Comparison of ENCODE assay signal across 8 mouse cellular contexts in genomic region chr17:78912861-78913281, GRCm38 (mm10). TPM values are rescaled to one million over a fixed set of nuclear protein-coding genes. Genes with fewer than 3 reads are reported as not detected.
DNase-seq lines count a peak whose midpoint lies in the region; ATAC-seq and TF ChIP-seq lines count a peak whose summit lies in the region.

No protein-coding gene starts in this region.

- no peak overlapping the region for H3K27ac ChIP-seq in layer of hippocampus, adult 2 months
- no peak overlapping the region for H3K27ac ChIP-seq in bone marrow, adult 2 months (ENCODE audit: control insufficient read depth, insufficient read depth, low read depth, low read length, poor library complexity)
- H3K27ac ChIP-seq in embryonic facial prominence, embryonic 13.5 days = no peak overlapping the region
- no peak overlapping the region for H3K27ac ChIP-seq in kidney, postnatal 0 days
- H3K27ac ChIP-seq in midbrain, embryonic 11.5 days (ENCODE audit: low read depth, low read length) = no peak overlapping the region

- 27% methylated on average over 6 of the region's 6 CpGs for WGBS in bone marrow, adult 2 months
- WGBS in embryonic facial prominence, embryonic 13.5 days = 27% methylated on average over 6 of the region's 6 CpGs
- WGBS in kidney, postnatal 0 days = 35% methylated on average over 6 of the region's 6 CpGs
- 28% methylated on average over 6 of the region's 6 CpGs for WGBS in midbrain, embryonic 11.5 days

- TF ChIP-seq CTCF in layer of hippocampus, adult 2 months (conservative IDR thresholded peaks at IDR 0.05) = no peak
- no peak for TF ChIP-seq CTCF in bone marrow, adult 2 months (IDR thresholded peaks at IDR 0.05; ENCODE audit: control insufficient read depth, insufficient read depth, low read length)
- no peak for TF ChIP-seq CTCF in kidney, postnatal 0 days (IDR thresholded peaks at IDR 0.05; ENCODE audit: low read depth)

- no peaks in the 10 kb centered on the region; the same call in 1 of the 2 replicates for H3K4me1 ChIP-seq in bone marrow, adult 2 months (ENCODE audit: control insufficient read depth, insufficient read depth, low read length)
- H3K4me1 ChIP-seq in embryonic facial prominence, embryonic 13.5 days = peaks cover 12% of the 10 kb centered on the region
- peaks cover 5% of the 10 kb centered on the region; the same call in 1 of the 2 replicates for H3K4me1 ChIP-seq in kidney, postnatal 0 days (replicated peaks; ENCODE audit: insufficient read depth, low read length)
- H3K4me1 ChIP-seq in midbrain, embryonic 11.5 days (ENCODE audit: control insufficient read depth, insufficient read depth, low read length) = peaks cover 4% of the 10 kb centered on the region; the same call in 1 of the 2 replicates

- H3K27me3 ChIP-seq in embryonic facial prominence, embryonic 13.5 days = no peaks in the 10 kb centered on the region
- H3K27me3 ChIP-seq in kidney, postnatal 0 days (ENCODE audit: insufficient read depth, low read length) = no peaks in the 10 kb centered on the region
- no peaks in the 10 kb centered on the region for H3K27me3 ChIP-seq in midbrain, embryonic 11.5 days (ENCODE audit: control insufficient read depth, insufficient read depth, low read length)

- peak overlapping the region; percentile 53 for H3K4me2 ChIP-seq in embryonic facial prominence, embryonic 13.5 days
- peak overlapping the region; percentile 51 for H3K4me2 ChIP-seq in kidney, postnatal 0 days (ENCODE audit: low read length)
- H3K4me2 ChIP-seq in midbrain, embryonic 11.5 days = peak overlapping the region; percentile 36

- H3K9ac ChIP-seq in embryonic facial prominence, embryonic 13.5 days = peak overlapping the region; percentile 37; the same call in 1 of the 2 replicates
- H3K9ac ChIP-seq in kidney, postnatal 0 days (ENCODE audit: low read depth, low read length) = no peak overlapping the region
- peak overlapping the region; percentile 46; the same call in 1 of the 2 replicates for H3K9ac ChIP-seq in midbrain, embryonic 11.5 days (ENCODE audit: low read length)

- intact Hi-C loops in gastrocnemius, postnatal 36 days (cut with DNase I) = no loop called here

- DNase-seq in layer of hippocampus, adult 2 months (ENCODE audit: low spot score in 2 of 2) = no peak
- DNase-seq in layer of hippocampus, postnatal 25 days (ENCODE audit: extremely low spot score in 1 of 2, low spot score in 1 of 2) = no peak
- DNase-seq in kidney, postnatal 0 days (ENCODE audit: low spot score) = peak; percentile 70
- peak; percentile 79 for DNase-seq in midbrain, embryonic 11.5 days (ENCODE audit: low spot score, missing footprints)
- DNase-seq in gastrocnemius, postnatal 36 days = no peak
- DNase-seq in left cerebral cortex, adult 18-20 months (ENCODE audit: low spot score in 2 of 2) = no peak

- peak overlapping the region; percentile 45 for H3K4me3 ChIP-seq in layer of hippocampus, adult 2 months
- peak overlapping the region; percentile 31 for H3K4me3 ChIP-seq in bone marrow, adult 2 months (replicated peaks; ENCODE audit: control insufficient read depth, low read depth, low read length)
- H3K4me3 ChIP-seq in embryonic facial prominence, embryonic 13.5 days = peak overlapping the region; percentile 38
- H3K4me3 ChIP-seq in kidney, postnatal 0 days (replicated peaks; ENCODE audit: low read depth, low read length) = peak overlapping the region; percentile 23; the same call in 1 of the 2 replicates
- peak overlapping the region; percentile 16 for H3K4me3 ChIP-seq in midbrain, embryonic 11.5 days (ENCODE audit: low read depth, low read length)

- ATAC-seq in embryonic facial prominence, embryonic 13.5 days (ENCODE audit: insufficient number of reproducible peaks, insufficient read depth, low FRiP score, low TSS enrichment, low read depth) = no peak
- ATAC-seq in kidney, postnatal 0 days (replicated peaks; ENCODE audit: low FRiP score, low read depth) = no peak
- peak; percentile 48 for ATAC-seq in midbrain, embryonic 11.5 days (ENCODE audit: low FRiP score)

- H3K9me3 ChIP-seq in embryonic facial prominence, embryonic 13.5 days = no peaks in the 10 kb centered on the region
- no peaks in the 10 kb centered on the region for H3K9me3 ChIP-seq in kidney, postnatal 0 days (replicated peaks; ENCODE audit: low read length)
- H3K9me3 ChIP-seq in midbrain, embryonic 11.5 days (ENCODE audit: control insufficient read depth, low read length) = no peaks in the 10 kb centered on the region

- no peaks in the 10 kb centered on the region for H3K36me3 ChIP-seq in embryonic facial prominence, embryonic 13.5 days
- no peaks in the 10 kb centered on the region for H3K36me3 ChIP-seq in kidney, postnatal 0 days (ENCODE audit: insufficient read depth, low read length)
- H3K36me3 ChIP-seq in midbrain, embryonic 11.5 days (ENCODE audit: control insufficient read depth, insufficient read depth, low read length) = no peaks in the 10 kb centered on the region

- TF ChIP-seq POLR2A in bone marrow, adult 2 months (IDR thresholded peaks at IDR 0.05; ENCODE audit: borderline replicate concordance, control insufficient read depth, low read depth, low read length) = no peak

RNA-seq across cellular contexts. Expression of gene Cebpzos, which starts 3.4 kb away (rescaled TPM):
- 10 to 100 TPM; 27.2 to 33.5 TPM for total RNA-seq in layer of hippocampus, adult 2 months (2021)
- total RNA-seq in layer of hippocampus, postnatal 25 days (2021) = 10 to 100 TPM; 25.7 to 35.0 TPM
- 4.4 and 16.4 TPM in 2 replicates for polyA plus RNA-seq in bone marrow, adult 2 months (2011; ENCODE audit: insufficient read depth, insufficient read length, low replicate concordance, missing spikeins)
- polyA plus RNA-seq in embryonic facial prominence, embryonic 13.5 days (2015; fragmentation: Nextera tagmentation; extraction: Ambion mirVana) = 119 and 125 TPM in 2 replicates
- 145 and 146 TPM in 2 replicates for polyA plus RNA-seq in kidney, postnatal 0 days (2015; fragmentation: Nextera tagmentation; extraction: Ambion mirVana)
- 121 and 126 TPM in 2 replicates for polyA plus RNA-seq in midbrain, embryonic 11.5 days (2014; fragmentation: Nextera tagmentation; extraction: Ambion mirVana)
- 10 to 100 TPM; 33.4 to 48.2 TPM for total RNA-seq in gastrocnemius, postnatal 36 days (2021)
- total RNA-seq in left cerebral cortex, adult 18-20 months (2021) = 10 to 100 TPM; 24.0 to 29.4 TPM

RNA-seq across cellular contexts. Expression of gene Sult6b1, which starts 6.1 kb away (rescaled TPM):
- not detected for total RNA-seq in layer of hippocampus, adult 2 months (2021)
- total RNA-seq in layer of hippocampus, postnatal 25 days (2021) = not detected
- not detected in 2 replicates for polyA plus RNA-seq in bone marrow, adult 2 months (2011; ENCODE audit: insufficient read depth, insufficient read length, low replicate concordance, missing spikeins)
- polyA plus RNA-seq in embryonic facial prominence, embryonic 13.5 days (2015; fragmentation: Nextera tagmentation; extraction: Ambion mirVana) = 0.10 and 0.22 TPM in 2 replicates
- 0.17 and 0.25 TPM in 2 replicates for polyA plus RNA-seq in kidney, postnatal 0 days (2015; fragmentation: Nextera tagmentation; extraction: Ambion mirVana)
- not detected in 2 replicates for polyA plus RNA-seq in midbrain, embryonic 11.5 days (2014; fragmentation: Nextera tagmentation; extraction: Ambion mirVana)
- total RNA-seq in gastrocnemius, postnatal 36 days (2021) = not detected
- not detected for total RNA-seq in left cerebral cortex, adult 18-20 months (2021)

RNA-seq across cellular contexts. Expression of gene Cebpz, which starts 24.0 kb away (rescaled TPM):
- 10 to 100 TPM; 36.2 to 36.9 TPM for total RNA-seq in layer of hippocampus, adult 2 months (2021)
- total RNA-seq in layer of hippocampus, postnatal 25 days (2021) = 10 to 100 TPM; 32.5 to 32.9 TPM
- polyA plus RNA-seq in bone marrow, adult 2 months (2011; ENCODE audit: insufficient read depth, insufficient read length, low replicate concordance, missing spikeins) = 15.3 and 19.6 TPM in 2 replicates
- 75.3 and 78.3 TPM in 2 replicates for polyA plus RNA-seq in embryonic facial prominence, embryonic 13.5 days (2015; fragmentation: Nextera tagmentation; extraction: Ambion mirVana)
- polyA plus RNA-seq in kidney, postnatal 0 days (2015; fragmentation: Nextera tagmentation; extraction: Ambion mirVana) = 58.9 and 64.4 TPM in 2 replicates
- 63.9 and 64.8 TPM in 2 replicates for polyA plus RNA-seq in midbrain, embryonic 11.5 days (2014; fragmentation: Nextera tagmentation; extraction: Ambion mirVana)
- total RNA-seq in gastrocnemius, postnatal 36 days (2021) = 10 to 100 TPM; 17.8 to 24.8 TPM
- total RNA-seq in left cerebral cortex, adult 18-20 months (2021) = 10 to 100 TPM; 36.2 to 36.3 TPM

RNA-seq across cellular contexts. Expression of gene Ndufaf7, which starts 24.1 kb away (rescaled TPM):
- total RNA-seq in layer of hippocampus, adult 2 months (2021) = 10 to 100 TPM; 53.9 to 55.4 TPM
- total RNA-seq in layer of hippocampus, postnatal 25 days (2021) = 10 to 100 TPM; 52.7 to 58.2 TPM
- polyA plus RNA-seq in bone marrow, adult 2 months (2011; ENCODE audit: insufficient read depth, insufficient read length, low replicate concordance, missing spikeins) = 20.7 and 27.7 TPM in 2 replicates
- polyA plus RNA-seq in embryonic facial prominence, embryonic 13.5 days (2015; fragmentation: Nextera tagmentation; extraction: Ambion mirVana) = 60.5 and 65.5 TPM in 2 replicates
- polyA plus RNA-seq in kidney, postnatal 0 days (2015; fragmentation: Nextera tagmentation; extraction: Ambion mirVana) = 57.8 and 67.6 TPM in 2 replicates
- polyA plus RNA-seq in midbrain, embryonic 11.5 days (2014; fragmentation: Nextera tagmentation; extraction: Ambion mirVana) = 53.9 and 54.2 TPM in 2 replicates
- total RNA-seq in gastrocnemius, postnatal 36 days (2021) = 10 to 100 TPM; 24.0 to 27.6 TPM
- total RNA-seq in left cerebral cortex, adult 18-20 months (2021) = 10 to 100 TPM; 62.9 to 67.4 TPM

RNA-seq across cellular contexts. Expression of gene Eif2ak2, which starts 30.5 kb away (rescaled TPM):
- total RNA-seq in layer of hippocampus, adult 2 months (2021) = 1 to 10 TPM; 5.4 to 6.2 TPM
- 1 to 10 TPM; 4.1 to 5.9 TPM for total RNA-seq in layer of hippocampus, postnatal 25 days (2021)
- polyA plus RNA-seq in bone marrow, adult 2 months (2011; ENCODE audit: insufficient read depth, insufficient read length, low replicate concordance, missing spikeins) = 13.2 and 13.5 TPM in 2 replicates
- 15.4 and 16.2 TPM in 2 replicates for polyA plus RNA-seq in embryonic facial prominence, embryonic 13.5 days (2015; fragmentation: Nextera tagmentation; extraction: Ambion mirVana)
- 12.9 and 15.3 TPM in 2 replicates for polyA plus RNA-seq in kidney, postnatal 0 days (2015; fragmentation: Nextera tagmentation; extraction: Ambion mirVana)
- 4.0 and 4.4 TPM in 2 replicates for polyA plus RNA-seq in midbrain, embryonic 11.5 days (2014; fragmentation: Nextera tagmentation; extraction: Ambion mirVana)
- 1 to 10 TPM; 3.4 to 3.6 TPM for total RNA-seq in gastrocnemius, postnatal 36 days (2021)
- total RNA-seq in left cerebral cortex, adult 18-20 months (2021) = 1 to 10 TPM; 4.3 to 5.0 TPM

Comparison
In these comparisons a context has a peak if more than half of its experiments do, and no peak if none do; other contexts are left out.
1. DNase-seq: peak in kidney, postnatal 0 days (single experiment) and midbrain, embryonic 11.5 days (single experiment); none in layer of hippocampus, adult 2 months (0 of 2), layer of hippocampus, postnatal 25 days (0 of 2), gastrocnemius, postnatal 36 days (0 of 2) and left cerebral cortex, adult 18-20 months (0 of 2).
2. Peak in every context shown above with its lines, with median percentiles within 50 percentile points of each other: H3K4me3 ChIP-seq and H3K4me2 ChIP-seq.